Mouse (Mus musculus) G1E (cell line): Measurements from ENCODE around the gene Slc37a1.

Source experiments
- CTCF ChIP-seq: IDR thresholded peaks from 2 replicates; pipeline ENCODE4 v1.5.1; 2012; ENCODE audit warnings: low read depth, low read length, inconsistent platforms, mixed read lengths
- GATA1 ChIP-seq: IDR thresholded peaks from 2 replicates; pipeline ENCODE4 v1.6.1; 2012; ENCODE audit warnings: borderline replicate concordance, low read length, inconsistent platforms, mixed read lengths
- TAL1 ChIP-seq: conservative IDR thresholded peaks from 2 replicates; pipeline ENCODE4 v1.6.1; 2012; ENCODE audit warnings: low read depth, low read length, inconsistent platforms, mixed read lengths

- no peak for TF ChIP-seq CTCF
- no peak for TF ChIP-seq GATA1
- no peak for TF ChIP-seq TAL1
These were observed 53.2 kb downstream of the Slc37a1 start for GRCm38 (mm10) chr17:31339769-31340168.
